Mouse (Mus musculus): Measurements from ENCODE around the gene Ywhaq. TPM values are rescaled to one million over a fixed set of nuclear protein-coding genes. Genes with fewer than 3 reads are reported as not detected.
A peak's percentile ranks its signal among the peaks of the same experiment; 100 is the strongest.
"Not testable (repeated sequence)": the region's sequence is repeated elsewhere in the genome, so short reads cannot be mapped to it uniquely, and the experiment has no call there.

The Ywhaq gene
- total RNA-seq, 2 experiments from 2014 or later = 20.4 to 28.2 TPM

- H3K4me3 ChIP-seq = no peak overlapping the region
- no peak overlapping the region for H3K27ac ChIP-seq
- TF ChIP-seq CTCF (IDR thresholded peaks at IDR 0.05) = no peak
- intact Hi-C loops (cut with DNase I) = no loop called here
- no peak for DNase-seq
Observed at GRCm38 (mm10) chr12:21431039-21431438, 13.6 kb upstream of the Ywhaq start.

GRCm38 (mm10) chr12:21430140-21430539 is 12.7 kb upstream of the Ywhaq start:
- no peak overlapping the region for H3K27ac ChIP-seq
- intact Hi-C loops (cut with DNase I) = no loop called here
- no peak for TF ChIP-seq CTCF (IDR thresholded peaks at IDR 0.05)

GRCm38 (mm10) chr12:21429021-21429420 is 11.6 kb upstream of the Ywhaq start:
- DNase-seq = no peak
- intact Hi-C loops (cut with DNase I) = no loop called here

More at GRCm38 (mm10) chr12:21430140-21430539, 12.7 kb upstream of the Ywhaq start:
- no peak for DNase-seq
- no peak overlapping the region for H3K4me3 ChIP-seq

GRCm38 (mm10) chr12:21426065-21426940 is 8.9 kb upstream of the Ywhaq start:
- peak overlapping the region; percentile 66 for H3K4me3 ChIP-seq
- TF ChIP-seq CTCF (IDR thresholded peaks at IDR 0.05) = no peak
- DNase-seq = peak; percentile 57
- peak overlapping the region; percentile 58 for H3K27ac ChIP-seq
- intact Hi-C loops (cut with DNase I) = no loop called here

More at GRCm38 (mm10) chr12:21429021-21429420, 11.6 kb upstream of the Ywhaq start:
- no peak overlapping the region for H3K27ac ChIP-seq
- TF ChIP-seq CTCF (IDR thresholded peaks at IDR 0.05) = no peak
- H3K4me3 ChIP-seq = no peak overlapping the region

GRCm38 (mm10) chr12:21424683-21425082 is 7.2 kb upstream of the Ywhaq start:
- DNase-seq = no peak
- no peak overlapping the region for H3K27ac ChIP-seq
- no peak for TF ChIP-seq CTCF (IDR thresholded peaks at IDR 0.05)
- intact Hi-C loops (cut with DNase I) = no loop called here
- no peak overlapping the region for H3K4me3 ChIP-seq

- no peak for TF ChIP-seq CTCF (IDR thresholded peaks at IDR 0.05)
- no peak for DNase-seq
- peak overlapping the region; percentile 91 for H3K4me3 ChIP-seq
- intact Hi-C loops (cut with DNase I) = loop anchor here (5.0 kb wide), 1 partner anchor 54 kb away; no protein-coding TSS in a partner anchor
- H3K27ac ChIP-seq = peak overlapping the region; percentile 98
Observed at GRCm38 (mm10) chr12:21418621-21419131, 1.2 kb upstream of the Ywhaq start.

- DNase-seq = no peak
- H3K4me3 ChIP-seq = peak overlapping the region; percentile 91
- H3K27ac ChIP-seq = peak overlapping the region; percentile 98
- TF ChIP-seq CTCF (IDR thresholded peaks at IDR 0.05) = no peak
- intact Hi-C loops (cut with DNase I) = loop anchor here (5.0 kb wide), 1 partner anchor 54 kb away; no protein-coding TSS in a partner anchor
Observed at GRCm38 (mm10) chr12:21418083-21418482, 646 bp upstream of the Ywhaq start.

- TF ChIP-seq CTCF (IDR thresholded peaks at IDR 0.05) = no peak
- peak overlapping the region; percentile 91 for H3K4me3 ChIP-seq
- H3K27ac ChIP-seq = peak overlapping the region; percentile 82
- intact Hi-C loops (cut with DNase I) = loop anchor here (5.0 kb wide), 1 partner anchor 56 kb away; no protein-coding TSS in a partner anchor
- peak; percentile 26 for DNase-seq
Observed at GRCm38 (mm10) chr12:21416506-21416905, 931 bp downstream of the Ywhaq start.

- no peak overlapping the region for H3K27ac ChIP-seq
- no peak for DNase-seq
- H3K4me3 ChIP-seq = no peak overlapping the region
- TF ChIP-seq CTCF (IDR thresholded peaks at IDR 0.05) = no peak
- intact Hi-C loops (cut with DNase I) = no loop called here
Observed at GRCm38 (mm10) chr12:21410620-21411019, 6.8 kb downstream of the Ywhaq start.

GRCm38 (mm10) chr12:21409651-21410050 is 7.8 kb downstream of the Ywhaq start:
- no peak for TF ChIP-seq CTCF (IDR thresholded peaks at IDR 0.05)
- no peak overlapping the region for H3K27ac ChIP-seq
- no peak overlapping the region for H3K4me3 ChIP-seq
- DNase-seq = no peak
- intact Hi-C loops (cut with DNase I) = no loop called here

GRCm38 (mm10) chr12:21408789-21409367 is 8.6 kb downstream of the Ywhaq start:
- DNase-seq = no peak
- no peak for TF ChIP-seq CTCF (IDR thresholded peaks at IDR 0.05)
- no peak overlapping the region for H3K4me3 ChIP-seq
- H3K27ac ChIP-seq = no peak overlapping the region
- intact Hi-C loops (cut with DNase I) = no loop called here

- intact Hi-C loops (cut with DNase I) = no loop called here
- no peak for DNase-seq
- H3K4me3 ChIP-seq = no peak overlapping the region
- TF ChIP-seq CTCF (IDR thresholded peaks at IDR 0.05) = no peak
- H3K27ac ChIP-seq = no peak overlapping the region
Observed at GRCm38 (mm10) chr12:21402771-21403170, 14.7 kb downstream of the Ywhaq start.

GRCm38 (mm10) chr12:21386201-21386600 is 31.2 kb downstream of the Ywhaq start:
- no peak for TF ChIP-seq CTCF (IDR thresholded peaks at IDR 0.05)
- Histone ChIP-seq H3K27ac (no peak overlapping the region), H3K4me3 (no peak overlapping the region)
- DNase-seq = no peak
- intact Hi-C loops (cut with DNase I) = no loop called here

- intact Hi-C loops (cut with DNase I) = loop anchor here (10.0 kb wide), 2 partner anchors 96 to 166 kb away; no protein-coding TSS in a partner anchor
- not testable (repeated sequence) for DNase-seq, H3K4me3 ChIP-seq, H3K27ac ChIP-seq
Observed at GRCm38 (mm10) chr12:21378765-21379346, 38.6 kb downstream of the Ywhaq start.
